Mouse (Mus musculus) MEL (cell line): ENCODE measurements around the gene Lrrc74a.

Experiments used
- CTCF ChIP-seq, 3 experiments: IDR thresholded peaks in 2 of 3; conservative IDR thresholded peaks in 1 of 3; 2 replicates each; pipeline ENCODE4 v1.5.1; 2011 to 2012; ENCODE audit warnings: low read length in 3 of 3, low read depth in 2 of 3, mild to moderate bottlenecking in 2 of 3, improper control_type of control experiment in 1 of 3, inconsistent platforms in 1 of 3, mixed read lengths in 1 of 3, moderate library complexity in 1 of 3; ENCODE audit not compliant: control insufficient read depth in 1 of 3, insufficient read depth in 1 of 3, poor library complexity in 1 of 3, severe bottlenecking in 1 of 3
- E2F4 ChIP-seq: IDR thresholded peaks from 2 replicates; pipeline ENCODE4 v1.6.1; 2011; ENCODE audit warnings: low read depth, low read length, improper control_type of control experiment, borderline replicate concordance
- ZC3H11A ChIP-seq: IDR thresholded peaks from 2 replicates; pipeline ENCODE4 v1.6.1; 2012; ENCODE audit warnings: low read depth, mild to moderate bottlenecking, inconsistent platforms, low read length, improper control_type of control experiment
- ZNF384 ChIP-seq: IDR thresholded peaks from 2 replicates; pipeline ENCODE4 v1.6.1; 2012; ENCODE audit warnings: low read depth, mild to moderate bottlenecking, inconsistent platforms, low read length, improper control_type of control experiment

DNA sequence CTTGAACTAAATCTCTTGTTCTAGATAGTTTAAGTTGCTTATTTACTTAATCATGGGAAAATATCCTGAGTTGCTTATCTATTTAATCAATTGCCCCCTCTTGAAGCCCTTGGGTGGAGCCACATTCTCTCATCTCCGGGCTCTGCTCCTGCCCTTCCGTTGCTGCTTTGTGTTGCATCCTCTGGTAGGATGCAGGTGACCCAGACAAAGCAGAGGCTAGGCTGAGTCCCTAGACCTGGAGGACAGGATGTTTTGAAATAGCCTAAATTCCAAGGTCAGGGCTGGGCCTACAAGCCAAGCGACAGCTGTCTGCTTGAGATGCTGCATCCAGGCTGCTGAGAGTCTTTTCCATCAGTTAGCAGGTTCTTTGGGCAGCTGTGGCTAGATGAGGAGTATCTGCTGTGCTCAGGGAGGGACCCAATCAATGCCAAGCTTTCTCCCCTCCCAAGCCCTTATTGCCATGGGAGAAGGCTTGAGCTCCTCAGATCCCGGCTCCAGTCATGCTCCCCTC lies 46.7 kb upstream of the Lrrc74a start:
- TF ChIP-seq ZNF384 (no peak), E2F4 (no peak), CTCF (IDR thresholded peaks at IDR 0.05 in 2 of 3, conservative IDR thresholded peaks at IDR 0.05 in 1 of 3; ENCODE audit: control insufficient read depth in 1 of 3, insufficient read depth in 1 of 3, low read depth in 2 of 3, low read length in 3 of 3, poor library complexity in 1 of 3, severe bottlenecking in 1 of 3) (no peak), ZC3H11A (no peak)
